21 mouse cellular contexts compared by ENCODE assay signal in genomic region chr1:151109333-151109732, GRCm38 (mm10).
A peak's percentile ranks its signal among the peaks of the same experiment; 100 is the strongest.
DNase-seq lines count a peak whose midpoint lies in the region; ATAC-seq lines count a peak whose summit lies in the region.
"Had no signal": no experiment of that assay in that cellular context is flagged by ENCODE, and none has a peak within 500 bp of the region (broad histone marks: within the 10 kb centered on the region; RNA-seq: fewer than 3 reads in every experiment).

No protein-coding gene starts in this region.

- H3K9me3 ChIP-seq in heart, embryonic 10.5 days = no peaks in the 10 kb centered on the region
- no peaks in the 10 kb centered on the region for H3K9me3 ChIP-seq in midbrain, embryonic 11.5 days (ENCODE audit: control insufficient read depth, low read length)
- H3K9me3 ChIP-seq in midbrain, embryonic 10.5 days (replicated peaks) = no peaks in the 10 kb centered on the region
- H3K9me3 ChIP-seq: G1E had no signal

- no peak for ATAC-seq in midbrain, embryonic 11.5 days (ENCODE audit: low FRiP score)
- ATAC-seq: activated CD4-positive, CD25-positive, alpha-beta regulatory T cell, adult 4 months; CD4-positive, CD25-positive, alpha-beta regulatory T cell, adult 4 months; Patski had no signal

- peak; percentile 72 for DNase-seq in heart, adult 11 months
- no peak for DNase-seq in heart, postnatal 14 days
- peak; percentile 61 for DNase-seq in heart, embryonic 10.5 days (ENCODE audit: low spot score)
- DNase-seq in heart, adult 8-10 months (ENCODE audit: low spot score) = no peak
- DNase-seq in midbrain, embryonic 11.5 days (ENCODE audit: low spot score, missing footprints) = peak; percentile 62
- DNase-seq in midbrain, embryonic 10.5 days (ENCODE audit: low spot score) = no peak
- DNase-seq: adrenal gland, adult 2 months; adrenal gland, adult 8-10 months; adrenal gland, postnatal 10 days; adrenal gland, postnatal 14 days; adrenal gland, postnatal 25 days; adrenal gland, postnatal 36 days; B cell, adult 2 months; cerebellum, adult 11 months; cerebellum, adult 11-12 months; cerebellum, adult 18-20 months had no signal

- H3K27ac ChIP-seq in heart, embryonic 10.5 days = no peak overlapping the region
- H3K27ac ChIP-seq in midbrain, embryonic 11.5 days (ENCODE audit: low read depth, low read length) = no peak overlapping the region
- no peak overlapping the region for H3K27ac ChIP-seq in midbrain, embryonic 10.5 days (replicated peaks)

- no peak overlapping the region for H3K4me2 ChIP-seq in midbrain, embryonic 11.5 days

- no peak overlapping the region for H3K4me3 ChIP-seq in heart, embryonic 10.5 days
- H3K4me3 ChIP-seq in midbrain, embryonic 11.5 days (ENCODE audit: low read depth, low read length) = no peak overlapping the region
- H3K4me3 ChIP-seq in midbrain, embryonic 10.5 days = no peak overlapping the region

- no peaks in the 10 kb centered on the region for H3K27me3 ChIP-seq in heart, embryonic 10.5 days (ENCODE audit: insufficient read depth, poor library complexity, severe bottlenecking)
- no peaks in the 10 kb centered on the region for H3K27me3 ChIP-seq in midbrain, embryonic 11.5 days (ENCODE audit: control insufficient read depth, insufficient read depth, low read length)
- no peaks in the 10 kb centered on the region for H3K27me3 ChIP-seq in midbrain, embryonic 10.5 days (ENCODE audit: low read depth, poor library complexity, severe bottlenecking)
- H3K27me3 ChIP-seq: CH12.LX, Patski had no signal

- no peak overlapping the region for H3K9ac ChIP-seq in midbrain, embryonic 11.5 days (ENCODE audit: low read length)

- 94% methylated on average over 2 of the region's 2 CpGs for WGBS in heart, embryonic 10.5 days
- WGBS in midbrain, embryonic 11.5 days = 97% methylated on average over 2 of the region's 2 CpGs
- WGBS in midbrain, embryonic 10.5 days = 92% methylated on average over 2 of the region's 2 CpGs

- intact Hi-C loops in heart, postnatal 14 days (cut with DNase I) = no loop called here

- H3K4me1 ChIP-seq in heart, embryonic 10.5 days = peaks cover 20% of the 10 kb centered on the region
- no peaks in the 10 kb centered on the region for H3K4me1 ChIP-seq in midbrain, embryonic 11.5 days (ENCODE audit: control insufficient read depth, insufficient read depth, low read length)
- peaks cover 11% of the 10 kb centered on the region; the same call in 1 of the 2 replicates for H3K4me1 ChIP-seq in midbrain, embryonic 10.5 days

- no peaks in the 10 kb centered on the region for H3K36me3 ChIP-seq in heart, embryonic 10.5 days
- H3K36me3 ChIP-seq in midbrain, embryonic 11.5 days (ENCODE audit: control insufficient read depth, insufficient read depth, low read length) = no peaks in the 10 kb centered on the region
- no peaks in the 10 kb centered on the region for H3K36me3 ChIP-seq in midbrain, embryonic 10.5 days
- H3K36me3 ChIP-seq: G1E had no signal

Comparison
In these comparisons a context has a peak if more than half of its experiments do, and no peak if none do; other contexts are left out.
1. DNase-seq: peak in heart, adult 11 months (single experiment), heart, embryonic 10.5 days (single experiment) and midbrain, embryonic 11.5 days (single experiment); none in heart, postnatal 14 days (0 of 2), heart, adult 8-10 months (single experiment) and midbrain, embryonic 10.5 days (single experiment).